Mouse (Mus musculus): Measurements from ENCODE around the gene Peli2.

DNA sequence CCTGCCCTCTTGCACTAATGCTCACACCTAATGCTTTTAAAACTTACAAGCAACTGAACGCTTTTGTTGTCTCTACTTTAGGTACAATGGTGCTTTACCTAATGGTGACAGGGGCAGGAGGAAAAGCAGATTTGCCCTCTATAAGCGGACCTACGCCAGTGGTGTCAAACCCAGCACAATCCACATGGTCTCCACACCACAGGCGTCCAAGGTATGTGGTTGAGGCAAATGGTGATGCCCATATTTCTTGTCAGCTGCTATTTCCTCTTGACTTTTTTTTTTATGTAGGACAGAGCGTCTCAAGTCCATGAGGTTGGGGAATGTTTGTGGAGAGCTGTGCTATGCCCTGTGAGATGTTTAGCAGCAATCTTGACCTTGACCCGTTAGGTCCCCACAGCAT is 47.5 kb downstream of the Peli2 start:
- TF ChIP-seq CTCF (IDR thresholded peaks at IDR 0.05) = no peak
- TF ChIP-seq EP300 (IDR thresholded peaks at IDR 0.05; ENCODE audit: insufficient read depth, low read depth, low read length) = no peak
- no peak for TF ChIP-seq POLR2A (IDR thresholded peaks at IDR 0.05; ENCODE audit: insufficient read depth, low read depth, low read length)

Data from heart, adult 2 months (tissue).